Mouse (Mus musculus): ENCODE results near the gene Olfr855.
A peak's percentile ranks its signal among the peaks of the same experiment; 100 is the strongest.

Gene Olfr855

DNA sequence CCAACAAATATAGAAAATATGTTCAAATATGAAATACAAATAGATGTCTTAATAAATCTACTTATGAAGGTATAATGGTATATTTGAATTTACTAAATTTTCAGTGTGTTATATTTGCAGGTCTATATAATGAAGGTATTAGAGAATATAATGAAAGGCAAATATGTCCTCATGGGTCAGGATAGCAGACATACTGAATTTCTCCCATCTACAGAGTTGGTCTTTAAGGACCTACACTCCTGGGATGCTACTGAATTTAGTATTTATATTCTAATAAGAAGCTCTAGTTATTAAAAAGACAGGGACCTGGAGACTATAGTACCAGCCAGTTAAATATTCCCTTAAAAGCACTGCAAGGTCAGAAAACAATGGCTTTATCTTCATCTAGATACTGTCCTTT is at the start of gene Olfr855:
Olfr855 (plus strand) TSS at position 301 of the 400 bp plus-strand sequence.
- DNase-seq (ENCODE audit: low read depth) = no peak

DNA sequence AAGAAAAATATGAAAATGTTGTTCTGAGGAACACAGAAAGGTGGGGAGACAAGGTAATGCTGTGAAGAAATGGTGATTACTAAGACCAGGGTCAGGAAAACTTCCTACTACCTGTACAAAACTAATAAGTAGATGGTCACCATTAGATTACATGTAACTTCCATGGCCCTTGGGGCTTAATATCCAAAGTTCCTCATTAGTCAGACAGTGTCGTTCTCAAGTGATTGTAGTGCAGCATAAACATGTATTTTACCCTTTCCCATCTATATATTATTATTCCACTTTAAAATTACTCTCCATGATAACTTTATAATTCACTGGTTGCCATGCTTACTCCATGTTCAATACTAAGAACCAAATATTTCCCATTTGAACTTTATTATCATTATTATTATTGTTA is 41.4 kb upstream of the Olfr855 start, which contains the start of gene Olfr853:
Olfr853 (minus strand) TSS at position 101 of the 400 bp plus-strand sequence.
- DNase-seq (ENCODE audit: low read depth) = no peak

DNA sequence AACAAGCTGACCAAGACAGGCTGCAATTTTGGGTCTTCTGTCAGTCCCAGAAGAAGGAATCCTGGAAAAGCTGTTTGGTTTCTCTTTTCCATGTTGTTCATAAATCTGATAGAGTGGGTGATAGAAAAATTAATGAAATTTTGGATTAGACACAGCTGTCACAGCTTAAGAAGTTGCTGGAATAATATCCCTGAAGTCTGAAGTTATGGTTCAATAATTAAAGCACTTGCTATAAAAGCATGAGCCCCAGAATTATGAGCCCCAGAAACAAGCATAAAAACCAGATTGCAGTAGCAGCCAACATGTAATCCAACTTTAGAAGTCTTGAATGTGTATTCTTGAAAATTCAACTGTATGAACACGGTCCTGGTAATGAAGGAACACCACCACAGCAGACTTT is 15.1 kb upstream of the Olfr855 start, which contains the start of gene Olfr854:
Olfr854 (minus strand) TSS at position 101 of the 400 bp plus-strand sequence.
- DNase-seq (ENCODE audit: low read depth) = no peak

DNA sequence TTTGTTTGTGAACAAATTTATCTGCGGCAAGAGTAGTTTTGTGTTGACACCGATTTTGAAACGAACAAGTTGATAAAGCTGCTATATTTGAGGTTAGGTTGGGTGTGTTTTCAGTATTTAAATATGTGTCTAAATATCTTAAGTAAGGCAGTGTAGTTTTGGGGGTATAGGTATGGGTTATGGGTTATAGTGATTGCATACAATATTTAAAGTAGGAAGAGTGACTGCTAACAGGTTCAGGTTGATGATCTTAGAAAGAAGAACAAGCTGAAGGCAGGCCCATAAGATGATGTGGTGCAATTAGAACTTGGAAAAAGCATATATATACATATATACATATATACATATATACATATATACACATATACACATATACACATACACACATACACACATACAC is 38.9 kb downstream of the Olfr855 start:
- no peak for DNase-seq (ENCODE audit: low read depth)

DNA sequence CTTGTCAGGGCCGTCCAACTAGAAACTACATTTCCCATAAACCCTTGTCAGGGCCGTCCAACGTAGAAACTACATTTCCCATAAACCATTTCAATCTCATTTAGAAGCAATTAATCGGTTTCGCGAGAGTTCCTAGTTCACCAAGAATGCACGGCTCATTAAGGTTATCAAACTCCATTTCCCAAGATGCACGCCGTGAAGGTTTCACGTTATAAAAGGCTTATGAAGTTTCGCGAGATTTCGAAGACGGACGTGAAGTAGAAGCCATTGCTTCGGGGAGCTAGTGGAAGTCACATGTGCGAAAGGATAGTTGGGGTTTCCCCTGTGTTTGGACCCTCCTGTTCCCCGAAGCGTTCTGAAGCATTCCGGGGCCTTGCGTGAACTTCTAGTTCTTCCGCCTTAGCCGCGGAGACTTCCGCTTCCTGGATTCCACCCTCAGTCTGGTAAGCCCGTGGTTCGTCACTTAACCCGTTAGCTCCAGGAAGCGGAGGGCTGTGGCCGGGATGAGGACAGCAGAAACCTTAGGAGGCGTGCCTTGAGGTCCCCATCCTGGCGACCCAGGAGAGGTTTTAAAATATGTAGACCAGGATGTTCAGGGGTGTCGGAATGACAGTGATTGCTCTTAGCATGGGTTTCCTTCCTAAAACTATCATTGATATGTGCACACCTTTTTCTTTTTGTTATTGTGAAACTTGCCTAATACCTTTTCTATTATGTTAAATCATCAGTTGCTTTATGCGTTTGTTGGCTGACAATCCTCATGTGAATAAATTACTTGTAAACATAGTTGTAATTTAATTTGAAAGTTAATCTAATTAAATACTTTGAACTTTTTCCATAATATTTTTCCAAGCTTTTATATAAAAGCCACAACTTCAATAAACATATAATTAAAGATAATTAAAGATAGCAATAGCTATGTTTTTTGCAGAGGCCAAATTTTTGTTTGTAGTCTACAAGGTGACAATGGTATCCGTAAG is 39.7 kb downstream of the Olfr855 start, which contains the start of gene Zfp317:
Zfp317 (plus strand) TSS at position 260 of the 980 bp plus-strand sequence.
- peak; percentile 100 for DNase-seq (ENCODE audit: low read depth)

DNA sequence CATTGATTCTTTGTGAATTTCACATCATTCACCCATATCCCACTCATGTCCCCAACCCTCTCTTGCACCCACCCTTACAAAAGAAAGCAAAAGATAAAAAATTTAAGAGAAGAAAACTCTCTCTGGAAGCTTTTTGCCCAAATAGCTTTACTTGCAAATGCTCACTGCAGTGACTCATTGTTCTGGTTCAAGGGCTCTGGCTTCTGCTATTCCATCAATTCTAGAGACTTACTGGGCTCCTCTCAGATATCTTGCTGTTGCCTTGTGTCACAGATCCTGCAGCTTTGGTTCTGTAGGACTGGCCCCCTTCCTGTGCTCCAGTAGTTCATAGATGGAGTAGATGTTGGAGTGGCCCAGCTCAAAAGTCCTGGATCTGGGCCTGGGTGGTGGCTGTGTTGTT is 47.2 kb downstream of the Olfr855 start:
- no peak for DNase-seq (ENCODE audit: low read depth)
